Mouse (Mus musculus) granulocyte monocyte progenitor cell, adult 5-6 weeks (primary cell): ENCODE data around the gene Fbxw4. TPM values are rescaled to one million over a fixed set of nuclear protein-coding genes. Genes with fewer than 3 reads are reported as not detected.
"Not testable (repeated sequence)": the region's sequence is repeated elsewhere in the genome, so short reads cannot be mapped to it uniquely, and the experiment has no call there.

Experiments
- ATAC-seq: replicated peaks from 2 replicates; pipeline ENCODE4 v1.8.0; 2016; ENCODE audit warnings: mild to moderate bottlenecking, moderate TSS enrichment, inconsistent platforms; ENCODE audit not compliant: poor library complexity, severe bottlenecking
- total RNA-seq, 2 experiments: library from RNA; stranded (forward) in 1 of 2; stranded (reverse) in 1 of 2; fragments of 200-712, 200-1000 nt in 1 of 2; fragments of >200 nt in 1 of 2; fragmentation: Nextera tagmentation in 1 of 2; gene quantifications; 2 replicates each; pipeline ENCODE4 v1.2.3; 2014 to 2017

The Fbxw4 gene
- total RNA-seq, 2 experiments from 2014 or later, result 39.0 to 54.8 TPM

GRCm38 (mm10) chr19:45549128-45549915, 110.8 kb downstream of the Fbxw4 start:
- ATAC-seq, result no peak

GRCm38 (mm10) chr19:45548196-45548595, 111.9 kb downstream of the Fbxw4 start:
- not testable (repeated sequence) for ATAC-seq

GRCm38 (mm10) chr19:45544925-45545321, 115.2 kb downstream of the Fbxw4 start:
- ATAC-seq, result peak; percentile 73

GRCm38 (mm10) chr19:45544152-45544924, 115.8 kb downstream of the Fbxw4 start:
- peak; percentile 71 for ATAC-seq

GRCm38 (mm10) chr19:45542061-45542460, 118.1 kb downstream of the Fbxw4 start:
- ATAC-seq, result no peak

GRCm38 (mm10) chr19:45541409-45542041, 118.6 kb downstream of the Fbxw4 start:
- ATAC-seq, result peak; percentile 41

- no peak for ATAC-seq
Observed at GRCm38 (mm10) chr19:45540657-45541408, 119.3 kb downstream of the Fbxw4 start.

- ATAC-seq, result peak; percentile 57
Observed at GRCm38 (mm10) chr19:45537505-45537904, 122.6 kb downstream of the Fbxw4 start.

- no peak for ATAC-seq
Observed at GRCm38 (mm10) chr19:45535929-45536328, 124.2 kb downstream of the Fbxw4 start.

- no peak for ATAC-seq
Observed at GRCm38 (mm10) chr19:45535214-45535735, 124.8 kb downstream of the Fbxw4 start.

GRCm38 (mm10) chr19:45533617-45534016, 126.5 kb downstream of the Fbxw4 start:
- ATAC-seq, result no peak

GRCm38 (mm10) chr19:45531554-45531953, 128.6 kb downstream of the Fbxw4 start:
- ATAC-seq, result no peak

GRCm38 (mm10) chr19:45530200-45530995, 129.7 kb downstream of the Fbxw4 start:
- ATAC-seq, result peak; percentile 70

- ATAC-seq, result no peak
Observed at GRCm38 (mm10) chr19:45529294-45529693, 130.8 kb downstream of the Fbxw4 start.

Other genes starting within 250 kb of the Fbxw4 start
- 13.0 and 15.1 TPM in 2 replicates for gene Poll, start 99.8 kb downstream of the Fbxw4 start, total RNA-seq (2014; fragmentation: Nextera tagmentation)
- 6.6 and 14.4 TPM in 2 replicates for gene Poll, start 99.8 kb downstream of the Fbxw4 start, total RNA-seq (2017)
- gene Gm17018, start 99.7 kb downstream of the Fbxw4 start, total RNA-seq (2014; fragmentation: Nextera tagmentation), result 27.1 and 50.2 TPM in 2 replicates
- gene Gm17018, start 99.7 kb downstream of the Fbxw4 start, total RNA-seq (2017), result 31.8 and 42.4 TPM in 2 replicates
- not detected in 2 replicates for gene Fgf8, start 82.6 kb upstream of the Fbxw4 start, total RNA-seq (2014; fragmentation: Nextera tagmentation)
- gene Fgf8, start 82.6 kb upstream of the Fbxw4 start, total RNA-seq (2017), result not detected in 2 replicates
- 137 and 150 TPM in 2 replicates for gene Npm3, start 89.3 kb upstream of the Fbxw4 start, total RNA-seq (2014; fragmentation: Nextera tagmentation)
- 109 and 141 TPM in 2 replicates for gene Npm3, start 89.3 kb upstream of the Fbxw4 start, total RNA-seq (2017)
- gene Mgea5, start 123.5 kb upstream of the Fbxw4 start, total RNA-seq (2014; fragmentation: Nextera tagmentation), result 76.2 and 99.7 TPM in 2 replicates
- 106 and 110 TPM in 2 replicates for gene Mgea5, start 123.5 kb upstream of the Fbxw4 start, total RNA-seq (2017)
- not detected in 2 replicates for gene Kcnip2, start 155.7 kb upstream of the Fbxw4 start, total RNA-seq (2014; fragmentation: Nextera tagmentation)
- not detected in 2 replicates for gene Kcnip2, start 155.7 kb upstream of the Fbxw4 start, total RNA-seq (2017)